Mouse (Mus musculus) layer of hippocampus, adult 2 months (tissue): ENCODE data around the gene Sephs2. TPM values are rescaled to one million over a fixed set of nuclear protein-coding genes. Genes with fewer than 3 reads are reported as not detected.
A peak's percentile ranks its signal among the peaks of the same experiment; 100 is the strongest.

Experiments
- DNase-seq, 2 experiments: peaks; one replicate each; pipeline ENCODE4 v3.0.0; 2022; ENCODE audit warnings: low spot score in 2 of 2
- H3K27ac ChIP-seq: fragments of 200-600 bp; 2 replicates; pipeline ENCODE4 v1.8.1; 2022
- H3K4me3 ChIP-seq: fragments of 200-600 bp; 2 replicates; pipeline ENCODE4 v1.8.1; 2022; ENCODE audit warnings: mild to moderate bottlenecking
- CTCF ChIP-seq: fragments of 200-600 bp; conservative IDR thresholded peaks from 2 replicates; pipeline ENCODE4 v1.8.1; 2022; ENCODE audit warnings: antibody characterized with exemption, mild to moderate bottlenecking, moderate library complexity
- total RNA-seq, 2 experiments: library from RNA; stranded (reverse); gene quantifications; 2 replicates each; pipeline ENCODE4 v1.2.3; 2021

Gene Sephs2
- total RNA-seq, 2 experiments from 2014 or later = 40.0 to 46.7 TPM

DNA sequence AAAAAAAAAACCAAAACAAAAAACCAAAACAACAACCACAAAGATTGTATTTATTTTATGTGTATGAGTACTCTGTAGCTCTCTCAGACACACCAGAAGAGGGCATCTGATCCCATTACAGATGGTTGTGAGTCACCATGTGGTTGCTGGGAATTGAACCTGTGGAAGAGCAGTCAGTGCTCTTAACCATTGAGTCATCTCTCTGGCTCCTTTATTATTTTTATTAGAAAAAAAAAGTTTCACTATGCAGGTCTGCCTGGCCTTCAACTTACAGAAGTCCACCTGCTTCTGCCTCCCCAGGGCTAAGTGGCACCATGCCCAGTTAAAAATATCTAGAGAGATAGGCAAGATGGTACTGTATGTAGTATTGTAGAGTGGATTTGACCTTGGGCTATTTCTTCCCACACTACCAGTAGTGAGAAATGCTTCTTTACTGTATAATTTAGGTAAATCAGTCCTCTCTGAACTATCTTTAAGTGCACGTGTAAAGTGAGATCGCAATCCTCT is 30.4 kb downstream of the Sephs2 start:
- TF ChIP-seq CTCF = peak; percentile 27; the same call in 1 of the 2 replicates
- Histone ChIP-seq H3K27ac (peak overlapping the region; percentile 96), H3K4me3 (peak overlapping the region; percentile 84)
- DNase-seq = no peak

DNA sequence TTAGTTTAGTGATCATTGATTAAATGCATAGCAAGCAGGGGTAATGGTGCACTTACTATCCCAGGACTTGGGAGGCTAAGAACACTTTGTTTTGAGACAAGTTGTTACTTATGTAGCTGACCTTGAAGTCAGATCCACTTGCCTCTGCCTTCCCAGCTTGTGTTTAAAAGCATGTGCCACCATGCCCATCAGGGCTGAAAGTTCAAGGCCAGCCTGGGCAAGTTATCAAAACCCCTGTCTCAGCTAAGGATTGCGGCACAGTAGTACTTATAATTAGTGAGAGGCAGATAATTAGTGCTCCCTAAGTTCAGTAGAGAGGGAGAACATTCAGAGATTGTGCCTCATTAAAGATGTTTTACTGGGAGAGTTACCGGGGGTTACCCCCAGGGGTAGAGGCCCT is 39.1 kb downstream of the Sephs2 start:
- no peak overlapping the region for H3K4me3 ChIP-seq
- TF ChIP-seq CTCF = no peak
- no peak overlapping the region for H3K27ac ChIP-seq
- DNase-seq = no peak

DNA sequence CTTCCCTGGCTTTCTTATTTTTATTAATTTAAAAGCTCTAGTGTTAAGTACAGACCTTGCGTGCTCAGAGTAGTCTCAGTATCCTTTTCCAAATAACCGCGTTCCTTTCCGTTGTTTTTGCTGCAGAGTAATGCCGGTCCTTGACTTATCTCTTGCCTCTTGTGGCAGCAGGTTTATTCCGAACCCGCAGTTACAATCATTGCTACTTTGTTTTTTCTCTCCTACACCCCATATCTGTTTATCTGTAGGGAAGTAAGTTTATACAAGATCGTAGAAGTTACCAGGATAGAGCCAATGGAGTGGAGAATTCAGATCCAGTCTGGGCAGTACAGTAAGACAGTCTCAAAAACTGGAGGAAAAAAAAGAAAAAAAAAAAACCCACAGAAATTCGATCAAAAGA is 40.1 kb downstream of the Sephs2 start:
- Histone ChIP-seq H3K4me3 (peak overlapping the region; percentile 88), H3K27ac (peak overlapping the region; percentile 95)
- no peak for DNase-seq
- no peak for TF ChIP-seq CTCF

DNA sequence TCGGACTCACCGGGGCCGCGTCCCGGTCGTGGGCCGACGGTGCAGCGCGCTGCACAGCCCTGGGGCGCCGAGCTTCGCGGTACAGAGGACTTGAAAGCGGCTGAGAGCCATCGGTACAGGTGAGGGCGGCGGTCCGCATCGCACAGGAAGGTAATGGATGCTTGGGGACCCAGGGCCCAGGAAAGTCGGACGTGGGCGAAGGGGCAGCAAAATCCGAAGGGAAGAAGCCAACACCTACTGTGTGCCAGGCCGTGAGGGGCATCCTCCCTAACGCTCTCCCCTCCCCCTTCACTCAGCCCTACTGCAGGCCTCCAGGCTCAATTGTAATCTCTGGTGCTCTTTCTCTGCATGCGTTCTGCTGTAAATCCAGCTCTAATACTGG is 40.5 kb downstream of the Sephs2 start:
- peak overlapping the region; percentile 95 for H3K27ac ChIP-seq
- DNase-seq = no peak
- H3K4me3 ChIP-seq = peak overlapping the region; percentile 88
- no peak for TF ChIP-seq CTCF

DNA sequence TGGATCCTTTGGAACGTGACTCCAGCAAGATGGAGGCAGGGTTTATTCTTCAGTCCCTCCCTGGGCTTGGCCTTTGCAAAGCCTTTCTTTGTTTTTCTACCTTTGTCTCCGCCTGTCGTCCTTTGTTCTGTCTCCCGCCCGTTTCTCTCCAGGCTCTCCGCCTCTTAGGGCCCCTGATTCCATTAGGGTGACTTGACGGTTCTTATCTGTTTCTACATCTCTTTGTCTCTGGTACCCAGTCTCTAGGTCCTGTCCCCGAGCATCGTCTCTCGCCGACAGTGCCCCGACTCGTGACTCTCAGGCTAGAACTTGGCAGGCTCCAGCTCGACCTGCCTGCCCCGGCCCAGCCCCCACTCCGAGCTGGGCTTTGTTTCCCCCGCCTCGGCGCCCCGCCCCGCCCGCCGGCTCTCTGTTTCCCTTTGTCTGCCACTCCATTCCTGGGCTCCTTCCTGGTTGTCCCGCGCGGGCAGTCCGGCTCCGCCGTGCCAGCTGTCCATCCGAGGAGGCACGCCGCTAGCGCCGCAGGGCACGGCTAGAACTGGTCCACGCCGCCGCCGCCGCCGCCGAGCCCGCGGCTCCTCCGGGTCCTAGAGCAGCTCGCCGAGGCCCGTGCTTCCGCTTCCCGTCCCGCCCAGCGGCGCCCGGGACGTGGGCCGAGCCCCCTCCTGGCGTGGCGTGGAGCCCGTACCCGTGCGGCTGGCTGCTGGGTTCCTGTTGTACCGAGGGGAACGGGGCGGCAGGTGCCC is 41.1 kb downstream of the Sephs2 start, which contains the start of the genes Zfp553 and Sept1:
Zfp553 (plus strand) TSS at position 440 of the 746 bp plus-strand sequence.
Sept1 (minus strand) TSS at position 509 of the 746 bp plus-strand sequence.
- no peak for TF ChIP-seq CTCF
- peak within 1 kb of the TSS; percentile 95 for H3K27ac ChIP-seq
- peak; percentile 80 to 82 for DNase-seq
- H3K4me3 ChIP-seq = peak within 1 kb of the TSS; percentile 88

DNA sequence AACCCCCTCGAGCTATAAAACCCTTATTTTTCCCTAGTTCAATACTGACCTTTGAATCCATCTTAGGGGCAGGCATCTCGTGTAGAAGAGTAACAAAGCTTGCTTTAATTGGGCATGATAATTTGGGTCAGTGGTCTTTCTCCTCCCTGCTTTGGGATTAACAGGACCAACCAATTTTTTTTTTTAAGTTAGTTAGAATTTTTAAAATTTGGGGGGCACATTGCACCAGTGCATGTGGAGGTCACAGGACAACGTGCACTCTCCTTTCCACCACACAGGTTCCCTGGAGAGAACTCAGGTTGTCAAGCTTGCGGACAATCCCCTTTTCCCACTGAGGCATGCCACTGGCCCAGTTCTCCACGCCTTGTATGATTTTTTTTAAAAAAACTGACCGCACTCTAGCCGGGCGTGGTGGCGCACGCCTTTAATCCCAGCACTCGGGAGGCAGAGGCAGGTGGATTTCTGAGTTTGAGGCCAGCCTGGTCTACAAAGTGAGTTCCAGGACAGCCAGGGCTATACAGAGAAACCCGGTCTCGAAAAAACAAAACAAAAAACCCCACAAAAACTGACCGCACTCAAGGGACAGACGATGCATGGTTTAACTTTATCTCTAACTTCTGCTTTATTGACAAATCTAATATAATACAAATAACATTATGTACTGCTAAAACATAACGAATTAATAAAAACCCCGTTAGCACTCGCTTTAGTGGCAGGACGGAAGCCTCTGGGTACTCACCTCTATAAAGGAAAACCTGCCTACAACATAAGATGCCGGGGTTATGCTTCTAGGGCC is 41.8 kb downstream of the Sephs2 start:
- DNase-seq = no peak
- Histone ChIP-seq H3K4me3 (peak overlapping the region; percentile 88), H3K27ac (peak overlapping the region; percentile 95)
- TF ChIP-seq CTCF = no peak

DNA sequence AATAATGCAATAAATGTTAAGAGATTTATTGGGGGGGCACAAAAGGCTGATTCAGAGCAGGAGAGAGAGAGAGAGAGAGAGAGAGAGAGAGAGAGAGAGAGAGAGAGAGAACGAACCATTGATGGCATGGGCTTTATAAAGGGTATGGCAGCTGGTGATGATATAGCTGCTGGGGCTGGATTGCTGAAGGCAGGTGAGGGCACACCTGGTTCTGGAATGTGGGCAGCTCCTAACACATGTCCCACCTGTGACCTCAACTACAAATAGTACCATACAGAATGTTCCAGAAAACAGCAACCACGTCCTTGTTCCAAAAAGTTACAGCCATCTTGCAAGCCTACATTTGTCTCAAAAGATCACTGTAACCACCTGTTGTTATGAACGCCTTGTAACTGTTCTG is 42.5 kb downstream of the Sephs2 start:
- Histone ChIP-seq H3K4me3 (peak overlapping the region; percentile 88), H3K27ac (peak overlapping the region; percentile 95; the same call in 1 of the 2 replicates)
- DNase-seq = no peak
- no peak for TF ChIP-seq CTCF

DNA sequence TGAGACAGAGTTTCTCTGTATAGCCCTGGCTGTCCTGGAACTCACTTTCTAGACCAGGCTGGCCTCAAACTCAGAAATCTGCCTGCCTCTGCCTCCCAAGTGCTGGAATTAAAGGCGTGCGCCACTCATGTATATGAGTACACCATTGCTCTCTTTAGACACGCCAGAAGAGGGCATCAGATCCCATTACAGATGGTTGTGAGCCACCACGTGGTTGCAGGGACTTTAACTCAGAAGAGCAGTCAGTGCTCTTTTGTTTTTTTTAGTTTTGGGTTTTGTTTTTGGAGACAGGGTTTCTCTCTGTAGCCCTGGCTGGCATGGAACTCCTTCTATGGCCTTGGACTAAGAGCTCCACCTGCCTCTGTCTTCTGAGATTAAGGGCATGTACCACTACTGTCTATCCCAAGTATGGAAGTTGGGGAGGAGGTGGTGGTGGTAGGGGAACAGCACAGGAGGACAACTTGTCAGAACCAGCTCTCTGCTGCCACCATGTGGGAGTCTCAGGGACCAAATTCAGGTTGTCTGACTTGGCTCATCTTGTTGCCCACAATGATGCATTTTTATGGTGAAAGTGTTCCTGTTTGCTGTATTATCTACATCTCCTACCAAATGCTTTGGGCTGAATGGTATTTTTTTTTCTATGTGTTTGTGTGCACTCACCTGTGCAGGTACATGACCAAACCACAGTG is 45.1 kb downstream of the Sephs2 start:
- TF ChIP-seq CTCF = peak; percentile 91
- no peak overlapping the region for H3K4me3 ChIP-seq
- H3K27ac ChIP-seq = 0 out of 2 replicates have a peak overlapping the region, but pooled peaks have one; percentile 11
- peak; percentile 81 to 89 for DNase-seq

DNA sequence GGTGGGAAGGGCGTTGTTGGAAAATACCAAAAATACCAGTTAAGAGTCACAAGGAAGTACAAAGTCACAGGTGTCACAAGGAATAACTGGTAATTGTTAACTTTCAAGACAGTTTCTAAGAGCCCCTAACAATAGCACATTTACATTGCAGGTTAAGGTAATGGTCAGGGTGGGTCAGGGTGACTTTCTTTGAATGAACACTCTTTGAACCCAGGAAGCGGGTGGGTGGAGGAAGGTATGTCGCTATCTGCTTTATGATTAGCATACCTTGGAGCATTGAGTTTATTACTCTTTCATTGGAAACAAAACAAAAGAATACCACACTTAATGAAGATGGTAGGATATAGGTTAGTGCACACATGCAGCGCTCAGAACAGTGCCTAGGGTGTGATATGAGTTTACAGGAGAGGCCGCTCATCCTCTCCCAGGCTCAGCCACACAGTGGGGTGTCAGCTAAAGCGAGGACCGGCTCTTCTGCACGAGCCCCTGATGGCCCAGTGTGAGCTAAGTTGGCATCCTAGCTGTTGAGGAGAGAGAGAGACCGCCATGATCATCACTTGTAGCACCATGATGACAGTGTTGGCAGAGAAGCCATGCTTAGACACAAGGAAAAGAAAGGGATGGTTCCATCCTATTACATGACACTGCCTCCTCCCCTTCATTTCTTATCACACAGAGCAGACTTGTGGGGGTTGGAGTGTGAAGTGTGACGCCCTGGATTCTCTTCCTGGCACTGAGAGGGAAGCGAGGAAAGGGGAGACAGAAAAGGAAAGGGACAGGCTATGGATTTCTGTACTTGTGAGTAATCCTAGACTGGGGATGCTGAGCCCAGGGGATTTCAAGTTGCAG is 48.5 kb downstream of the Sephs2 start:
- TF ChIP-seq CTCF = no peak
- DNase-seq = no peak
- Histone ChIP-seq H3K4me3 (no peak overlapping the region), H3K27ac (no peak overlapping the region)

DNA sequence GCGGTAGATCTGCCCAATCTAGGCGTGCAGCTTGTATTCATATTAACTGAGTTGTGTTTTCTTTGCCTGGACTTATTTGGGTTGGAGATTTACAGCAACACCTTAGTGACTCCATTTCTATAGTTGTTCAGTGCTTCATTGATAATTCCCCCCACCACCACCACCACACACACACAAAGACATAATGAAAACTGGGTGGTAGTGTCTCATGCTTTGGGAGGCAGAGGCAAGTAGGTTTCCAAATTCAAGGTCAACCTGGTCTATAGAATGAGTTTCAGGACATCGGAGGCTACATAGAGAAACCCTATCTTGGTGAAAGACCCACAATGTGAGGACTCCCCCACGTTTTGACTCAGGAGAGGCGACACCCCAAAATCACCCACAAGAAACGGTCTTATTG is 49.2 kb downstream of the Sephs2 start:
- Histone ChIP-seq H3K4me3 (no peak overlapping the region), H3K27ac (no peak overlapping the region)
- no peak for DNase-seq
- TF ChIP-seq CTCF = no peak

DNA sequence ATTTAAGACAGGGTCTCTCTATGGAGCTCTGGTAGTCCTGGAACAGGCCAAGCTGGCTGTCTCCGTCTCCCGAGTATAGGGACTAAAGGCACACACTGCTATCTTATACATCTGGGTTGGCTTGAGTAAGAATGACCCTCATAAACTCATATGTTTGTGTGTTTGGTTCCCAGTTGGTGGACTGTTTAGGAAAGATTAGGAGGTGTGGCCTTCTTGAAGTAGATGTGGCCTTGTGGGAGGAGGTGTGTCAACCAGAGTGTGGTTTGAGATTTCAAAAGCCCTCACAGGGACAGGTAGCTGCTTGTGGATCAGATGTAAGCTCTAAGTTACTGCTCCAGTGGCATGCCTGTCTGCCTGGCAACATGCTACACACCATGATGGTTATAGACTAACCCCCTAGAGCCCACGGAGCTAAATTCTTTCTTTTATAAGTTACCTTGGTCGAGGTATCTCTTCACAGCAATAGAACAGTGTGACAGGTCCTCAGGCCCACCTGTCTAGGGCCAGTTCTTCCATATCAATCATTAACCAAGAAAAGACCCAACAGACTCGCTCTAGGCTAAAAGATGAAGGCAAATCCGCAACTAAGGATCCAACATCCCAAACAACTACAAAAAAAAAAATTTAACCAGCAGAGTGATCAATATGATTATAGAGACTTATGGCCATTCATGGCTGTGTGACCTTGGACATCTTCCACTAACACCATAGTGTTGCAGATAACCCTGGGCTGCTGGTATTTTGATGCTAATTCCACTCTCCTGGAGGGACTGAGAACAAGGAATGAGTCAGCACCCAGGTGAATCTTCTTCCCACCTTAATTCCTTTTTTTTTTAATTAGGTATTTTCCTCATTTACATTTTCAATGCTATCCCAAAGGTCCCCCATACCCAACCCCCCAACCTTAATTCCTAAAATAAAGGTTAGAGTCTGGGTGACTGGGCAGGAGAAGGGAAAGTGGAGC is 50.1 kb downstream of the Sephs2 start:
- no peak overlapping the region for H3K4me3 ChIP-seq
- H3K27ac ChIP-seq = no peak overlapping the region
- no peak for TF ChIP-seq CTCF
- DNase-seq = no peak
